Mouse (Mus musculus) brown adipose tissue, adult 24 weeks (tissue): Measurements from ENCODE around the gene Eef1a2. TPM values are rescaled to one million over a fixed set of nuclear protein-coding genes. Genes with fewer than 3 reads are reported as not detected.

Experiments used
- polyA plus RNA-seq: library from polyadenylated mRNA; stranded (reverse); fragments of >200 nt; gene quantifications from 2 replicates; pipeline ENCODE4 v1.2.4, GENCODE M21; 2012; ENCODE audit not compliant: missing spikeins, insufficient read depth, insufficient read length

Gene Eef1a2
- polyA plus RNA-seq, 1 experiment, result 11.3 TPM

Other genes with a start within 250 kb of the Eef1a2 start
- 17.6 and 25.7 TPM in 2 replicates for gene Ythdf1, start 236.1 kb downstream of the Eef1a2 start, polyA plus RNA-seq
- not detected in 2 replicates for gene Birc7, start 228.0 kb downstream of the Eef1a2 start, polyA plus RNA-seq
- not detected in 2 replicates for gene Nkain4, start 202.3 kb downstream of the Eef1a2 start, polyA plus RNA-seq
- 8.2 and 12.5 TPM in 2 replicates for gene Arfgap1, start 189.8 kb downstream of the Eef1a2 start, polyA plus RNA-seq
- 0.88 and 1.1 TPM in 2 replicates for gene Col20a1, start 170.5 kb downstream of the Eef1a2 start, polyA plus RNA-seq
- not detected in 2 replicates for gene Chrna4, start 113.5 kb downstream of the Eef1a2 start, polyA plus RNA-seq
- gene Kcnq2, start 21.7 kb downstream of the Eef1a2 start, polyA plus RNA-seq, result not detected in 2 replicates
- gene Ppdpf, start 30.2 kb upstream of the Eef1a2 start, polyA plus RNA-seq, result 153 and 205 TPM in 2 replicates
- gene Ptk6, start 45.8 kb upstream of the Eef1a2 start, polyA plus RNA-seq, result not detected in 2 replicates
- 1.1 and 1.5 TPM in 2 replicates for gene Srms, start 56.2 kb upstream of the Eef1a2 start, polyA plus RNA-seq
- gene Fndc11, start 63.0 kb upstream of the Eef1a2 start, polyA plus RNA-seq, result not detected in 2 replicates
- 4.0 and 5.4 TPM in 2 replicates for gene Helz2, start 85.0 kb upstream of the Eef1a2 start, polyA plus RNA-seq
- 3.8 and 4.7 TPM in 2 replicates for gene Gmeb2, start 131.0 kb upstream of the Eef1a2 start, polyA plus RNA-seq
- gene Stmn3, start 157.5 kb upstream of the Eef1a2 start, polyA plus RNA-seq, result not detected in 2 replicates
- gene Rtel1, start 162.7 kb upstream of the Eef1a2 start, polyA plus RNA-seq, result 7.2 and 15.6 TPM in 2 replicates
- 12.4 TPM in 2 replicates for gene Zgpat, start 207.9 kb upstream of the Eef1a2 start, polyA plus RNA-seq
- gene Arfrp1, start 208.4 kb upstream of the Eef1a2 start, polyA plus RNA-seq, result 40.7 and 53.9 TPM in 2 replicates
- gene Lime1, start 223.1 kb upstream of the Eef1a2 start, polyA plus RNA-seq, result 3.0 and 6.1 TPM in 2 replicates